Mouse (Mus musculus): Measurements from ENCODE around the gene Unc13b. TPM values are rescaled to one million over a fixed set of nuclear protein-coding genes. Genes with fewer than 3 reads are reported as not detected.

Unc13b gene
- polyA plus RNA-seq, 1 experiment: 0.42 TPM

DNA sequence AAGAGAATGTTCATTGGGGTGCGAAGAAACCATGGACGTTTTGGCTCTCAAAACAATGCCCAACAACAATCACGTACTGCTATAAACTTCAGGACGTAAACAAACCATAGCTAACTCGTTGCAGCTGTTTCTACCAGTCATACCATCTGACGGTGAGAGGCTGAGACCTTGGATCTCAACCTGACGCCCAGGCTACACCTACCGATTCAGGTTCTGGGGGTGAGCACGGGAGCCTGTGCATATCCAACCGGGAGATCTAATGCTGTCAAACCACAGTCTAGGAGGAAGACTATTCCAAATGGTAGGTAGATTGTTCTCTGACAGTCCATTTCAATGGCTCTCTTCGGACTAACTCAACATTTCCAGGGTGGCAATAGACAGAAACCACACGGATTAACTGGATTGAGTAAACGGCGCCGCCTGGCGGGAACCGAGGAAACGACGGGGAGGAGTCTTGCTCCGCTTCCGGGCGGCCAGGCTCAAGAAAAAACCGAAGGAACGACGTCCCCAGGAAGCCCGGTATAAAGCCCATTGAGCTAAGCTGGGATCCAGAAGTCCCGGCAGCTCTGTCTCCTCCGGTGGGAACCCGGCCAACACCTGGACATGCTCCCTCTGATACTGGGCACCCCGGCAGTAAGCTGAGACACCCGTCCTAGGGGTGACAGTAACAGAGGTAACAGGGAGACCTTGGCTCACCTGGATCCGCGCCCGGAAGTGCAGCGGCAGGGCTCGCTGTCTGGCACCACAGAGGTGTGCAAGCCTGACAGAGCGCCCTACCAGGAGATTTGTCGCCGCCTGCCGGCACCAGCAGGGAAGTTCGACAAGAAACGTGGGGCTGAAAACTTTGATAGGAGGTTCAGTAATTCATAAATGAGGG is 33.4 kb upstream of the Unc13b start, which contains the start of gene Pigo:
Gene Pigo, minus strand, starts transcription at position 736 of the 877 bp plus-strand sequence.
- Histone ChIP-seq H3K4me3 (peak within 1 kb of the TSS; percentile 32), H3K36me3 (ENCODE audit: control insufficient read depth, insufficient read depth) (no peaks in the 10 kb centered on the region), H3K79me2 (ENCODE audit: control insufficient read depth, insufficient read depth) (peaks cover 2% of the 10 kb centered on the region), H3K27me3 (ENCODE audit: control insufficient read depth, insufficient read depth, insufficient read length) (no peaks in the 10 kb centered on the region), H3ac (ENCODE audit: control insufficient read depth, insufficient read length) (no peak within 1 kb of the TSS), H3K4me2 (ENCODE audit: low read depth) (peak within 1 kb of the TSS; percentile 95)
- TF ChIP-seq POLR2A (IDR thresholded peaks at IDR 0.05; ENCODE audit: insufficient read length, low read depth) (peak; percentile 49), POLR2AphosphoS2 (IDR thresholded peaks at IDR 0.05; ENCODE audit: insufficient read length, low read depth) (peak; percentile 82), TCF12 (IDR thresholded peaks at IDR 0.05; ENCODE audit: insufficient read depth, poor library complexity, severe bottlenecking) (no peak), TCF3 (IDR thresholded peaks at IDR 0.05; ENCODE audit: insufficient read length, low read depth) (no peak), MYOG (IDR thresholded peaks at IDR 0.05; ENCODE audit: control insufficient read depth in 1 of 3, insufficient read depth in 1 of 3, insufficient read length in 2 of 3, low read depth in 2 of 3) (no peak), SRF (IDR thresholded peaks at IDR 0.05; ENCODE audit: control insufficient read depth, insufficient read length, low read depth) (no peak), USF1 (IDR thresholded peaks at IDR 0.05; ENCODE audit: low read depth) (no peak), E2F4 (IDR thresholded peaks at IDR 0.05; ENCODE audit: insufficient read depth) (no peak), MYOD1 (IDR thresholded peaks at IDR 0.05; ENCODE audit: control insufficient read depth in 1 of 3, insufficient read length in 2 of 3, low read depth in 2 of 3) (peak in 2 of 3 experiments; percentile 12 to 20), REST (IDR thresholded peaks at IDR 0.05; ENCODE audit: insufficient read depth, insufficient read length) (no peak), CEBPB (IDR thresholded peaks at IDR 0.05; ENCODE audit: insufficient read depth, poor library complexity, severe bottlenecking) (no peak), MAX (IDR thresholded peaks at IDR 0.05; ENCODE audit: low read depth) (no peak)

DNA sequence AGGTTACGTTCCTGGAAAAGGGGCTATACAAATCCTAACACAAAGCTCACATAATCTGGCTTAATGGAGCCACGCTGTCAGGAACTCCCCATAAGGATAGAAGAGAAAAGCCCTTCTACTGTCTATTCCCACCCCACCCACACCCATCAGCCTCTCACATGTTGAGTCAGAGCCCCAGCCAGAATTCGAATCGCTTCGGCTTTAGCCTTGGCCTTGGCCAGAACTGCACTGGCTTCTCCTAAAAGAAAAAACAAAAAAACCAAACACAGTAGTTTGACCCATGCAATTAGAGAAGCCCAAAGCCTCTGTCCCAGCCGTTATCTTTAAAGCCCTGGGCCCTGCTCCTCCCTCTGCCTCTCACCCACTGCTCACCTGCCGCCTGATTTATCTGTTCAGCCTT is 29.6 kb upstream of the Unc13b start:
- H3K27me3 ChIP-seq (ENCODE audit: control insufficient read depth, insufficient read depth, insufficient read length): no peaks in the 10 kb centered on the region
- peaks cover 6% of the 10 kb centered on the region for H3K36me3 ChIP-seq (ENCODE audit: control insufficient read depth, insufficient read depth)
- H3K79me2 ChIP-seq (ENCODE audit: control insufficient read depth, insufficient read depth): peaks cover 9% of the 10 kb centered on the region
- no peak overlapping the region for H3K4me3 ChIP-seq
- TF ChIP-seq TCF3 (IDR thresholded peaks at IDR 0.05; ENCODE audit: insufficient read length, low read depth) (no peak), POLR2AphosphoS2 (IDR thresholded peaks at IDR 0.05; ENCODE audit: insufficient read length, low read depth) (no peak), TCF12 (IDR thresholded peaks at IDR 0.05; ENCODE audit: insufficient read depth, poor library complexity, severe bottlenecking) (no peak), POLR2A (IDR thresholded peaks at IDR 0.05; ENCODE audit: insufficient read length, low read depth) (no peak), MYOG (IDR thresholded peaks at IDR 0.05; ENCODE audit: control insufficient read depth in 1 of 3, insufficient read depth in 1 of 3, insufficient read length in 2 of 3, low read depth in 2 of 3) (no peak), USF1 (IDR thresholded peaks at IDR 0.05; ENCODE audit: low read depth) (no peak)
- no peak overlapping the region for H3K4me2 ChIP-seq (ENCODE audit: low read depth)
- no peak overlapping the region for H3ac ChIP-seq (ENCODE audit: control insufficient read depth, insufficient read length)

DNA sequence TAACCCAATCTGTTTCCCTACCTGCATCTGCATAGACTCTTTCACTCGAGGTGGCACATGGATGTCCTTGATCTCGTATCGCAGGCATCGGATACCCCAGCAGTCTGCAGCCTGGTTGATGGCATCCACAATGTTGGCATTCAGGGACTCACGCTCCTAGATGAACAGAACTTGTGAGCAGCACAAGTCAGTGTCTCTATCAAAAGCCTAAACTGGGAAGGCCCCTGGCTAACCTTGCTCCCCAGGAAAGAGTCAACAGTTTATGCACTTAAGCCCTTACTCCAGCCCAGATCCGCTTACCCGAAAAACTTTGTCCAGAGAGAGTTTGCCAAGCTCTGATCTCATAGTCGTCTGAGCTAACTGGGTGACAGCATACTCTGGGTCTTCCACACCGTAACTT is 29.0 kb upstream of the Unc13b start:
- Histone ChIP-seq H3K36me3 (ENCODE audit: control insufficient read depth, insufficient read depth) (peaks cover 13% of the 10 kb centered on the region), H3K27me3 (ENCODE audit: control insufficient read depth, insufficient read depth, insufficient read length) (no peaks in the 10 kb centered on the region), H3K4me2 (ENCODE audit: low read depth) (peak overlapping the region; percentile 90), H3K79me2 (ENCODE audit: control insufficient read depth, insufficient read depth) (peaks cover 9% of the 10 kb centered on the region), H3K4me3 (peak overlapping the region; percentile 67), H3ac (ENCODE audit: control insufficient read depth, insufficient read length) (no peak overlapping the region)
- TF ChIP-seq MYOG (IDR thresholded peaks at IDR 0.05; ENCODE audit: control insufficient read depth in 1 of 3, insufficient read depth in 1 of 3, insufficient read length in 2 of 3, low read depth in 2 of 3) (no peak), POLR2A (IDR thresholded peaks at IDR 0.05; ENCODE audit: insufficient read length, low read depth) (no peak), USF1 (IDR thresholded peaks at IDR 0.05; ENCODE audit: low read depth) (no peak), REST (IDR thresholded peaks at IDR 0.05; ENCODE audit: insufficient read depth, insufficient read length) (no peak), TCF3 (IDR thresholded peaks at IDR 0.05; ENCODE audit: insufficient read length, low read depth) (no peak), TCF12 (IDR thresholded peaks at IDR 0.05; ENCODE audit: insufficient read depth, poor library complexity, severe bottlenecking) (no peak), CEBPB (IDR thresholded peaks at IDR 0.05; ENCODE audit: insufficient read depth, poor library complexity, severe bottlenecking) (no peak), POLR2AphosphoS2 (IDR thresholded peaks at IDR 0.05; ENCODE audit: insufficient read length, low read depth) (no peak), MYOD1 (IDR thresholded peaks at IDR 0.05; ENCODE audit: control insufficient read depth in 1 of 3, insufficient read length in 2 of 3, low read depth in 2 of 3) (no peak)

DNA sequence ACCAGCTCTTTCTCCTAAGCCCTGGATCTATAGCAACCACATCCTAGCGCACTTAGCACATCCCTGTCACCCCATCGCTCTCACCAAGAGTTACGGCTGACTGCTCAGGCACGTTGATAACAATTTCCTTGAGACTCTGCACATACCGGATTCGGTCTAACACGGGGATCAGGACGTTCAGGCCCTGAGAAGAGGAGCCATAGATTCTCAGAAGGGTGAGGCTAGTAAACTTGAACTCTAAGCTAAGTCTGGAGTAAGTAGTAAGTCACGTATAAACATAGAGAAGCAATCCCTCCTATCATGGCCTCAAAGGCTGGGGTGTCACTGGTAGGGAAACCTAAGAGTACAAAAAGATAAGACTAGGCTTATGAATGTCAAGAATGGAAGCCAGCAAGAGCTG is 28.4 kb upstream of the Unc13b start:
- Histone ChIP-seq H3K79me2 (ENCODE audit: control insufficient read depth, insufficient read depth) (peaks cover 9% of the 10 kb centered on the region), H3K27me3 (ENCODE audit: control insufficient read depth, insufficient read depth, insufficient read length) (no peaks in the 10 kb centered on the region), H3ac (ENCODE audit: control insufficient read depth, insufficient read length) (peak overlapping the region; percentile 70), H3K4me2 (ENCODE audit: low read depth) (peak overlapping the region; percentile 90), H3K36me3 (ENCODE audit: control insufficient read depth, insufficient read depth) (peaks cover 16% of the 10 kb centered on the region), H3K4me3 (peak overlapping the region; percentile 67)
- TF ChIP-seq MAX (IDR thresholded peaks at IDR 0.05; ENCODE audit: low read depth) (no peak), MYOD1 (IDR thresholded peaks at IDR 0.05; ENCODE audit: control insufficient read depth in 1 of 3, insufficient read length in 2 of 3, low read depth in 2 of 3) (no peak), SRF (IDR thresholded peaks at IDR 0.05; ENCODE audit: control insufficient read depth, insufficient read length, low read depth) (no peak), E2F4 (IDR thresholded peaks at IDR 0.05; ENCODE audit: insufficient read depth) (no peak), POLR2AphosphoS2 (IDR thresholded peaks at IDR 0.05; ENCODE audit: insufficient read length, low read depth) (no peak), USF1 (IDR thresholded peaks at IDR 0.05; ENCODE audit: low read depth) (no peak), TCF12 (IDR thresholded peaks at IDR 0.05; ENCODE audit: insufficient read depth, poor library complexity, severe bottlenecking) (no peak)
